Mouse (Mus musculus): ENCODE results near the gene Pigx. TPM values are rescaled to one million over a fixed set of nuclear protein-coding genes. Genes with fewer than 3 reads are reported as not detected.

Gene Pigx
- polyA plus RNA-seq, 1 experiment from 2014 or later: 144 TPM

DNA sequence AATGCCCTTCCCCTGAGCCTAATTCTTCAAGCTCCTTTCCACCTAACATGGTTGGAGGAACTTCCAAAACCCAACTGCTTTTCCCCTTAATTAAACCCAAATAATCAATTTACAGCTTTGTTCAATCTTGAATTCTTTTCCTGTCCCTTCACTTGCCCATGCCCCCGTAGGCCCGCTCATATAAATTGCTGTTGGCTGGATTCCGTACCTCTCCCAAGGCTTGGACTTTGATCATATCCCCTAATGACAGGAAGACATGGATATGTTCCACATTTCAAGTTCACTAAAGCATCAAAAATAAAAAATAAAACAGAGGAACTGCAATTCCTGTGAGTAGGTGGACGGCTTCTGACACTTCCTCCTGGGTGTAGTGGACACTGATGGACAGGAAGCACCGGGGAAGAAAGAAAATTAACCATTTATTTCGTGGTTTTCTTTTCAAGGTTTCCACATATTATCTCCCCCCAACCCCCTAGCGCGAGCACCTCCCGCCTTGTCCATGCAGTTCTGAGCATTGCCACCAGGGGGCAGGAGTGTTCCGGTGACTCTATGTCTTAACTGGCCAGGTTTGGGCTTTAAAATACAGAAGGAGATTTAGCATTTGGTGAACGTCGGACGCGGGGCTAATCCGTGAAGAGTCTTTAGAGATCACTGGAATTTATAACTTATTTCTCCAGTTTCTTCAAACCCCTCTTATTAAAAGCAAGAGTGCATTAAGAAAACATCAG lies 15.6 kb upstream of the Pigx start:
- Histone ChIP-seq H3K4me3 (ENCODE audit: low read depth, low read length) (no peak overlapping the region), H3K9ac (ENCODE audit: low read length) (no peak overlapping the region), H3K27me3 (ENCODE audit: control insufficient read depth, insufficient read depth, low read length) (no peaks in the 10 kb centered on the region), H3K27ac (ENCODE audit: low read depth, low read length) (no peak overlapping the region), H3K36me3 (ENCODE audit: control insufficient read depth, insufficient read depth, low read length) (no peaks in the 10 kb centered on the region), H3K4me1 (replicated peaks; ENCODE audit: control insufficient read depth, insufficient read depth, low read length) (no peaks in the 10 kb centered on the region; the same call in 1 of the 2 replicates), H3K9me3 (ENCODE audit: control insufficient read depth, low read length) (no peaks in the 10 kb centered on the region), H3K4me2 (ENCODE audit: low read depth, low read length, severe bottlenecking) (no peak overlapping the region)
- DNase-seq (ENCODE audit: low spot score) (peak; percentile 89), ATAC-seq (replicated peaks; ENCODE audit: low FRiP score) (no peak)
- 17% methylated on average over 15 of the region's 15 CpGs for WGBS

DNA sequence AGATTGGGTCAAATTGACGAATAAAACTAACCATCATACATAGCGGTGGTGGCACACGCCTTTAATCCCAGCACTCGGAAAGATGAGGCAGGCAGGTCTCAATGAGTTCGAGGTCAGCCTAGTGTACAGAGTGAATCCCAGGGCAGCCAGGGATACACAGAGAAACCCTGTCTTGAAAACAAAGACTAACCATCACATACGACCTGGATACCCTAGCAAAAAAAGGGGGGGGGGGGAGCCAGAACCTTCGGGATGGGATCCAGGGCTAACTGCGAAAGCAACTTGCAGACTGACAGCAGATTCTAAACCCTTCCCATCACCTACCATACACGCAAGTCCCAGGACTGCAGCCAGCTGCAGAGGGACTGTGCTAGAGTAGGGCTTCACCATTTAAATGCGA lies 14.9 kb upstream of the Pigx start:
- H3K4me3 ChIP-seq (ENCODE audit: low read depth, low read length): no peak overlapping the region
- H3K9ac ChIP-seq (ENCODE audit: low read length): no peak overlapping the region
- no peaks in the 10 kb centered on the region for H3K9me3 ChIP-seq (ENCODE audit: control insufficient read depth, low read length)
- H3K36me3 ChIP-seq (ENCODE audit: control insufficient read depth, insufficient read depth, low read length): no peaks in the 10 kb centered on the region
- no peak overlapping the region for H3K27ac ChIP-seq (ENCODE audit: low read depth, low read length)
- ATAC-seq (replicated peaks; ENCODE audit: low FRiP score): no peak
- 84% methylated on average over 10 of the region's 10 CpGs for WGBS
- DNase-seq (ENCODE audit: low spot score): no peak
- H3K27me3 ChIP-seq (ENCODE audit: control insufficient read depth, insufficient read depth, low read length): no peaks in the 10 kb centered on the region
- H3K4me1 ChIP-seq (replicated peaks; ENCODE audit: control insufficient read depth, insufficient read depth, low read length): no peaks in the 10 kb centered on the region; the same call in 1 of the 2 replicates
- no peak overlapping the region for H3K4me2 ChIP-seq (ENCODE audit: low read depth, low read length, severe bottlenecking)

GRCm38 (mm10) chr16:32113541-32114218 lies 14.1 kb upstream of the Pigx start:
- WGBS: 75% methylated on average over 23 of the region's 23 CpGs
- ATAC-seq (replicated peaks; ENCODE audit: low FRiP score): no peak
- H3K27me3 ChIP-seq (ENCODE audit: control insufficient read depth, insufficient read depth, low read length): no peaks in the 10 kb centered on the region

DNA sequence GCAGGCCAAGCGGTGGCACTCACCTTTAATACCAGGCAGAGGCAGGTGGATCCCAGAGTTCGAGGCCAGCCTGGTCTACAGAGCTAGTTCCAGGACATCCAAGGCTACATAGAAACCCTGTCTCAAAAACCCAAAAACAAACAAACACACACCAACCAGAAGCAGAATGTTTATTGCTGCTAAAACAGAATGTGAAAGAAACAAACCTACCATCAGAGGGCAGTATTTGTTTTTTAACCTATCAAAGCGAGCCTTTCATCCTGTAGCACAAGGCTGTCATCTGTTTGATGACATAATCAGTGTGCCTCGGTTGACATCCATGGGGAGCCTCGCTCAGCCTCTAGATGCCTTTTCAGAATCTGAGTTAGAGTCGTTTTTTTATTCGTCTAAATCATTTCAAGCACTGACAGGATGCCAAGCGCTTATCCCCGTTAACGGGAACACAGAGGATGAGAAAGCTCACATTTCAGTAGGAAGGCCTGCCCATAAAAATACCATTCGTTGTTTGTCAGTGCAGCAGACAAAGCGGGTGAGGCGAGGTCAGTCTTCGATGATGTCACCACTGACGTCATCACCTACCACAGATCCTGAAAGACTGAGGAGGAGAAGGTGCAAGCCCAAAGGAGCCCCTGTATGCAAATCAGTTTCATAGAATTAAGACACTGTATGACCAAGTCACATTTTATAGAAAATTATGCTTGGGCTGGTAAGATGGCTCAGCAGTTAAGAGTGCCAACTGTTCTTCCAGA lies 11.6 kb upstream of the Pigx start:
- H3K27me3 ChIP-seq (ENCODE audit: control insufficient read depth, insufficient read depth, low read length): no peaks in the 10 kb centered on the region
- WGBS: 84% methylated on average over 15 of the region's 15 CpGs
- no peak for DNase-seq (ENCODE audit: low spot score)

More at GRCm38 (mm10) chr16:32113541-32114218, 14.1 kb upstream of the Pigx start:
- DNase-seq (ENCODE audit: low spot score): no peak
- H3K4me2 ChIP-seq (ENCODE audit: low read depth, low read length, severe bottlenecking): no peak overlapping the region
- H3K36me3 ChIP-seq (ENCODE audit: control insufficient read depth, insufficient read depth, low read length): no peaks in the 10 kb centered on the region
- no peak overlapping the region for H3K9ac ChIP-seq (ENCODE audit: low read length)
- H3K4me3 ChIP-seq (ENCODE audit: low read depth, low read length): no peak overlapping the region
- H3K4me1 ChIP-seq (replicated peaks; ENCODE audit: control insufficient read depth, insufficient read depth, low read length): no peaks in the 10 kb centered on the region; the same call in 1 of the 2 replicates
- H3K9me3 ChIP-seq (ENCODE audit: control insufficient read depth, low read length): no peaks in the 10 kb centered on the region
- H3K27ac ChIP-seq (ENCODE audit: low read depth, low read length): no peak overlapping the region

DNA sequence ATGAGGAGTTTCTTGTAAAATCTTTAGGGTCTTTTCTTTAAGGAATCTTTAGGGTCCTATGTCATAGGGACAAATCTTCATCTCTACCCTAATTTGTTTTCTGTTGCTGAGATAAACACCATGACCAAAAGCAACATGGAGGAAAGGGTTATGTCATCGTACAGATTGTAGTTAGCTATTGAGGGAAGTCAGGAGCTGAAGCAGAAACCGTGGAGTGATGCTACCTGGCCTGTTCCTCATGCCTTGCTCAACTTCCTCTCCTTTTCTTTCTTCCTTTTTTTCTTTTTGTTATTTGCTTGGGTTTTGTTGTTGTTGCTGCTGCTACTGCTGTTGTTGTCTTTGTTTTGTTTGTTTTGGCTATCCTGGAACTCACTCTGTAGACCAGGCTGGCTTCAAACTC lies 9.0 kb upstream of the Pigx start:
- Histone ChIP-seq H3K9me3 (ENCODE audit: control insufficient read depth, low read length) (no peaks in the 10 kb centered on the region), H3K9ac (ENCODE audit: low read length) (no peak overlapping the region), H3K27me3 (ENCODE audit: control insufficient read depth, insufficient read depth, low read length) (no peaks in the 10 kb centered on the region), H3K36me3 (ENCODE audit: control insufficient read depth, insufficient read depth, low read length) (no peaks in the 10 kb centered on the region), H3K4me3 (ENCODE audit: low read depth, low read length) (no peak overlapping the region), H3K4me2 (ENCODE audit: low read depth, low read length, severe bottlenecking) (no peak overlapping the region), H3K4me1 (replicated peaks; ENCODE audit: control insufficient read depth, insufficient read depth, low read length) (no peaks in the 10 kb centered on the region), H3K27ac (ENCODE audit: low read depth, low read length) (no peak overlapping the region)
- WGBS: 95% methylated on average over 2 of the region's 2 CpGs
- DNase-seq (ENCODE audit: low spot score): no peak
- ATAC-seq (replicated peaks; ENCODE audit: low FRiP score): no peak

More for the DNA sequence above, 11.6 kb upstream of the Pigx start:
- no peak overlapping the region for H3K4me3 ChIP-seq (ENCODE audit: low read depth, low read length)
- ATAC-seq (replicated peaks; ENCODE audit: low FRiP score): no peak
- no peaks in the 10 kb centered on the region for H3K9me3 ChIP-seq (ENCODE audit: control insufficient read depth, low read length)
- no peak overlapping the region for H3K27ac ChIP-seq (ENCODE audit: low read depth, low read length)
- no peaks in the 10 kb centered on the region; the same call in 1 of the 2 replicates for H3K4me1 ChIP-seq (replicated peaks; ENCODE audit: control insufficient read depth, insufficient read depth, low read length)
- no peak overlapping the region for H3K9ac ChIP-seq (ENCODE audit: low read length)
- no peaks in the 10 kb centered on the region for H3K36me3 ChIP-seq (ENCODE audit: control insufficient read depth, insufficient read depth, low read length)
- no peak overlapping the region for H3K4me2 ChIP-seq (ENCODE audit: low read depth, low read length, severe bottlenecking)

DNA sequence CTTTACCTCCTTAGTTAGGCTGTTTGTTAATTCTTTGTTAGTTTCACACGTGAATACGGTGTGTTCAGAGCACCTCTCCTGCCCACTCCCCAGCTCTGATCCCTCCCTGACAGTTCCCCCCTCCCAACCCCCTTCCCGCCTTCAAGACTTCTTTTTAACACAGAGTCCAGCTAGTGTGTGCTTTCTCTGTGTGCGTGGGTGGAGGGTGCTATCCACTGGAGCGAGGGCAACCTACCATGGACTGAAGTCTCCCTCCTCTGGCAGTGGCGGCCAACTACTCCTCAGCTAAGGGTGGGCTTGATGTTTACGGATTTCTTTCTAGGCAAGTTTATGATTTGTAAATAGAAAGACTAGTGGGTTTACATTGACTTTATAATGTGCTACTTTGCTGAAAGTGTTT lies 8.6 kb upstream of the Pigx start:
- no peak for ATAC-seq (replicated peaks; ENCODE audit: low FRiP score)
- no peak overlapping the region for H3K4me3 ChIP-seq (ENCODE audit: low read depth, low read length)
- H3K9me3 ChIP-seq (ENCODE audit: control insufficient read depth, low read length): no peaks in the 10 kb centered on the region
- no peak overlapping the region for H3K9ac ChIP-seq (ENCODE audit: low read length)
- H3K4me1 ChIP-seq (replicated peaks; ENCODE audit: control insufficient read depth, insufficient read depth, low read length): no peaks in the 10 kb centered on the region
- 82% methylated on average over 7 of the region's 7 CpGs for WGBS
- no peaks in the 10 kb centered on the region for H3K27me3 ChIP-seq (ENCODE audit: control insufficient read depth, insufficient read depth, low read length)
- no peak for DNase-seq (ENCODE audit: low spot score)
- H3K27ac ChIP-seq (ENCODE audit: low read depth, low read length): no peak overlapping the region
- no peaks in the 10 kb centered on the region for H3K36me3 ChIP-seq (ENCODE audit: control insufficient read depth, insufficient read depth, low read length)
- H3K4me2 ChIP-seq (ENCODE audit: low read depth, low read length, severe bottlenecking): no peak overlapping the region

GRCm38 (mm10) chr16:32107342-32108045 lies 8.0 kb upstream of the Pigx start:
- H3K27ac ChIP-seq (ENCODE audit: low read depth, low read length): no peak overlapping the region
- H3K4me3 ChIP-seq (ENCODE audit: low read depth, low read length): no peak overlapping the region
- no peak for DNase-seq (ENCODE audit: low spot score)
- H3K36me3 ChIP-seq (ENCODE audit: control insufficient read depth, insufficient read depth, low read length): no peaks in the 10 kb centered on the region
- H3K4me1 ChIP-seq (replicated peaks; ENCODE audit: control insufficient read depth, insufficient read depth, low read length): no peaks in the 10 kb centered on the region
- 93% methylated on average over 12 of the region's 12 CpGs for WGBS
- no peaks in the 10 kb centered on the region for H3K9me3 ChIP-seq (ENCODE audit: control insufficient read depth, low read length)
- no peak overlapping the region for H3K9ac ChIP-seq (ENCODE audit: low read length)
- H3K4me2 ChIP-seq (ENCODE audit: low read depth, low read length, severe bottlenecking): no peak overlapping the region
- ATAC-seq (replicated peaks; ENCODE audit: low FRiP score): no peak
- H3K27me3 ChIP-seq (ENCODE audit: control insufficient read depth, insufficient read depth, low read length): no peaks in the 10 kb centered on the region

DNA sequence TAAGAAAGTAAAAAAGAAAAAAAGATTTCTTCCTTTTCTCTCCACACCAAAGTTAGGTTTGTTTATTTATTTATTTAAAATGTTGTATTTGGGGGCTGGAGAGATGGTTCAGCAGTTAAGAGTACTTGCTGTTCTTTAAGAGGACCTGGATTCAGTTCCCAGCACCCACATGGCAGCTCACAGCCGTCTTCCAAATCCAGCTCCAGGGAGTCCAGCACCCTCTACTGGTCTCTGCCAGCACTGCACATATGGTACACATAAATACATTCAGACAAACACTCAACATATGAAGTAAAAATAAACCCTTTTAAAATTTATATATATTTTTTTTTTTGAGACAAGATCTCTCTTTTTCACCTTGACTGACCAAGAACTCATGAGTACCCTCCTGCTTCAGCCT lies 6.2 kb upstream of the Pigx start:
- Histone ChIP-seq H3K4me1 (replicated peaks; ENCODE audit: control insufficient read depth, insufficient read depth, low read length) (no peaks in the 10 kb centered on the region), H3K27ac (ENCODE audit: low read depth, low read length) (no peak overlapping the region), H3K4me3 (ENCODE audit: low read depth, low read length) (no peak overlapping the region), H3K4me2 (ENCODE audit: low read depth, low read length, severe bottlenecking) (no peak overlapping the region), H3K9ac (ENCODE audit: low read length) (no peak overlapping the region), H3K36me3 (ENCODE audit: control insufficient read depth, insufficient read depth, low read length) (no peaks in the 10 kb centered on the region), H3K9me3 (ENCODE audit: control insufficient read depth, low read length) (no peaks in the 10 kb centered on the region), H3K27me3 (ENCODE audit: control insufficient read depth, insufficient read depth, low read length) (no peaks in the 10 kb centered on the region)
- ATAC-seq (replicated peaks; ENCODE audit: low FRiP score): no peak
- no peak for DNase-seq (ENCODE audit: low spot score)
- WGBS: 86% methylated on average over 1 of the region's 1 CpGs
